In the genomic region with DNA sequence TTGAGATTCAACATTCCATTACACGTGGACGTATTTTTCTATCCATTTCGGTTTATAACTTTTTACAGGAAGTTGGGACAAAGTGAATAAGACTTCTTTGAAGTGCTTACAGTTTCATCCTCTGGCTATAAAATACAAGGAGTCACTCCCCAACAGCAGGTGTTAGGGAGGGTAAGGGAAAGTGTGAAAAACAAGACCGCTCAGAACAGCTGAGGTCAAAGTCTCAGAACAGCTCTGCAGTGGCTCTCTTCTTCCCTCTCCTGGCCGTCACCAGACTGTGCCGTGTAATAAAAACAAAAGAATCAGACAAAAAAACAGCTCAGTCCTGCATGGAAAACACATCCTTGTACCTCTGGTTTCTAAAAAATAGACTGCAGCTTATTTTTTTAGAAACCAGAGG, we compare ENCODE assay signal across 9 mouse cellular contexts. TPM values are rescaled to one million over a fixed set of nuclear protein-coding genes. Genes with fewer than 3 reads are reported as not detected.
DNase-seq lines count a peak whose midpoint lies in the region; ATAC-seq and TF ChIP-seq lines count a peak whose summit lies in the region.
"Had no signal": no experiment of that assay in that cellular context is flagged by ENCODE, and none has a peak within 500 bp of the region (broad histone marks: within the 10 kb centered on the region; RNA-seq: fewer than 3 reads in every experiment).

No protein-coding gene starts in this region.

- no peak overlapping the region for H3K4me3 ChIP-seq in forebrain, postnatal 0 days (ENCODE audit: low read depth, low read length)
- no peak overlapping the region for H3K4me3 ChIP-seq in forebrain, embryonic 10.5 days
- no peak overlapping the region for H3K4me3 ChIP-seq in midbrain, embryonic 14.5 days (replicated peaks; ENCODE audit: low read depth, low read length)
- no peak overlapping the region for H3K4me3 ChIP-seq in midbrain, embryonic 16.5 days (ENCODE audit: low read depth, low read length)
- no peak overlapping the region for H3K4me3 ChIP-seq in intestine, postnatal 0 days (ENCODE audit: low read depth, low read length)
- no peak overlapping the region for H3K4me3 ChIP-seq in stomach, embryonic 15.5 days (replicated peaks)
- H3K4me3 ChIP-seq: megakaryocyte, embryonic 14.5 days had no signal

- H3K4me1 ChIP-seq in forebrain, postnatal 0 days (ENCODE audit: insufficient read depth) = no peaks in the 10 kb centered on the region
- 0 out of 2 replicates have a peak, but pooled peaks cover 2% of the 10 kb centered on the region for H3K4me1 ChIP-seq in forebrain, embryonic 10.5 days
- H3K4me1 ChIP-seq in midbrain, embryonic 14.5 days (ENCODE audit: control insufficient read depth, insufficient read depth, low read length) = no peaks in the 10 kb centered on the region
- no peaks in the 10 kb centered on the region for H3K4me1 ChIP-seq in midbrain, embryonic 16.5 days (ENCODE audit: control insufficient read depth, insufficient read depth, low read length)
- no peaks in the 10 kb centered on the region for H3K4me1 ChIP-seq in intestine, postnatal 0 days (replicated peaks; ENCODE audit: control insufficient read depth, insufficient read depth, low read length)
- no peaks in the 10 kb centered on the region for H3K4me1 ChIP-seq in stomach, embryonic 15.5 days
- H3K4me1 ChIP-seq: megakaryocyte, embryonic 14.5 days had no signal

- peak; percentile 43 for ATAC-seq in forebrain, postnatal 0 days
- ATAC-seq in midbrain, embryonic 14.5 days (ENCODE audit: low FRiP score, low TSS enrichment) = no peak
- ATAC-seq in midbrain, embryonic 16.5 days = no peak
- peak; percentile 97 for ATAC-seq in intestine, postnatal 0 days
- ATAC-seq in stomach, embryonic 15.5 days (ENCODE audit: insufficient read depth, low FRiP score, low read depth) = peak; percentile 87
- no peak for ATAC-seq in inflammation-experienced regulatory T-cells, adult 6 months

- no peak for DNase-seq in forebrain, postnatal 0 days
- DNase-seq in forebrain, embryonic 10.5 days (ENCODE audit: extremely low spot score, low spot score) = no peak
- peak; percentile 25 for DNase-seq in midbrain, embryonic 14.5 days
- DNase-seq in cerebellum, adult 8-10 months = no peak

- no peak overlapping the region for H3K4me2 ChIP-seq in forebrain, postnatal 0 days (ENCODE audit: low read depth)
- no peak overlapping the region for H3K4me2 ChIP-seq in midbrain, embryonic 14.5 days (ENCODE audit: low read length)
- no peak overlapping the region for H3K4me2 ChIP-seq in midbrain, embryonic 16.5 days (ENCODE audit: low read length)
- peak overlapping the region; percentile 50; the same call in 1 of the 2 replicates for H3K4me2 ChIP-seq in intestine, postnatal 0 days (replicated peaks; ENCODE audit: low read depth)
- H3K4me2 ChIP-seq in stomach, embryonic 15.5 days = no peak overlapping the region

- no peaks in the 10 kb centered on the region for H3K9me3 ChIP-seq in forebrain, postnatal 0 days (ENCODE audit: low read length)
- no peaks in the 10 kb centered on the region for H3K9me3 ChIP-seq in forebrain, embryonic 10.5 days
- no peaks in the 10 kb centered on the region for H3K9me3 ChIP-seq in midbrain, embryonic 14.5 days (ENCODE audit: control insufficient read depth, low read length)
- H3K9me3 ChIP-seq in midbrain, embryonic 16.5 days (replicated peaks; ENCODE audit: control insufficient read depth, low read length, poor library complexity, severe bottlenecking) = no peaks in the 10 kb centered on the region
- no peaks in the 10 kb centered on the region for H3K9me3 ChIP-seq in intestine, postnatal 0 days (ENCODE audit: control insufficient read depth)
- no peaks in the 10 kb centered on the region for H3K9me3 ChIP-seq in stomach, embryonic 15.5 days
- H3K9me3 ChIP-seq: megakaryocyte, embryonic 14.5 days had no signal

- WGBS in forebrain, postnatal 0 days = 54% methylated on average over 6 of the region's 6 CpGs
- WGBS in forebrain, embryonic 10.5 days = 58% methylated on average over 6 of the region's 6 CpGs
- 58% methylated on average over 6 of the region's 6 CpGs for WGBS in midbrain, embryonic 14.5 days
- WGBS in midbrain, embryonic 16.5 days = 48% methylated on average over 6 of the region's 6 CpGs
- WGBS in intestine, postnatal 0 days = 18% methylated on average over 6 of the region's 6 CpGs
- 32% methylated on average over 6 of the region's 6 CpGs for WGBS in stomach, embryonic 15.5 days

- no peaks in the 10 kb centered on the region for H3K36me3 ChIP-seq in forebrain, postnatal 0 days (ENCODE audit: insufficient read depth)
- H3K36me3 ChIP-seq in forebrain, embryonic 10.5 days (replicated peaks) = no peaks in the 10 kb centered on the region
- H3K36me3 ChIP-seq in midbrain, embryonic 14.5 days (ENCODE audit: control insufficient read depth, insufficient read depth, low read length) = no peaks in the 10 kb centered on the region
- no peaks in the 10 kb centered on the region for H3K36me3 ChIP-seq in midbrain, embryonic 16.5 days (ENCODE audit: control insufficient read depth, insufficient read depth, low read length)
- no peaks in the 10 kb centered on the region for H3K36me3 ChIP-seq in intestine, postnatal 0 days (ENCODE audit: control insufficient read depth, insufficient read depth)
- H3K36me3 ChIP-seq in stomach, embryonic 15.5 days = no peaks in the 10 kb centered on the region

- H3K27me3 ChIP-seq in forebrain, postnatal 0 days (ENCODE audit: insufficient read depth, low read length) = no peaks in the 10 kb centered on the region
- no peaks in the 10 kb centered on the region for H3K27me3 ChIP-seq in forebrain, embryonic 10.5 days (ENCODE audit: poor library complexity, severe bottlenecking)
- no peaks in the 10 kb centered on the region for H3K27me3 ChIP-seq in midbrain, embryonic 14.5 days (ENCODE audit: control insufficient read depth, insufficient read depth, low read length)
- no peaks in the 10 kb centered on the region for H3K27me3 ChIP-seq in midbrain, embryonic 16.5 days (ENCODE audit: control insufficient read depth, insufficient read depth, low read depth, low read length)
- H3K27me3 ChIP-seq in intestine, postnatal 0 days (replicated peaks; ENCODE audit: control insufficient read depth, insufficient read depth, low read length) = no peaks in the 10 kb centered on the region
- no peaks in the 10 kb centered on the region for H3K27me3 ChIP-seq in stomach, embryonic 15.5 days (replicated peaks)
- H3K27me3 ChIP-seq: megakaryocyte, embryonic 14.5 days had no signal

- H3K27ac ChIP-seq in forebrain, postnatal 0 days (ENCODE audit: low read depth, low read length) = no peak overlapping the region
- H3K27ac ChIP-seq in forebrain, embryonic 10.5 days = no peak overlapping the region
- no peak overlapping the region for H3K27ac ChIP-seq in midbrain, embryonic 14.5 days (replicated peaks; ENCODE audit: low read depth, low read length)
- no peak overlapping the region for H3K27ac ChIP-seq in midbrain, embryonic 16.5 days (ENCODE audit: low read length)
- H3K27ac ChIP-seq in intestine, postnatal 0 days (ENCODE audit: low read depth, low read length) = no peak overlapping the region
- no peak overlapping the region for H3K27ac ChIP-seq in stomach, embryonic 15.5 days

- peak; percentile 48 for TF ChIP-seq CTCF in forebrain, postnatal 0 days (IDR thresholded peaks at IDR 0.05; ENCODE audit: low read depth)
- peak; percentile 90 for TF ChIP-seq CTCF in intestine, postnatal 0 days (IDR thresholded peaks at IDR 0.05; ENCODE audit: low read depth)

- H3K9ac ChIP-seq in forebrain, postnatal 0 days = no peak overlapping the region
- H3K9ac ChIP-seq in midbrain, embryonic 14.5 days (replicated peaks; ENCODE audit: low read length) = no peak overlapping the region
- H3K9ac ChIP-seq in midbrain, embryonic 16.5 days (ENCODE audit: low read depth, low read length) = no peak overlapping the region
- H3K9ac ChIP-seq in intestine, postnatal 0 days (ENCODE audit: low read depth, low read length) = no peak overlapping the region
- H3K9ac ChIP-seq in stomach, embryonic 15.5 days = no peak overlapping the region

RNA-seq across cellular contexts. Expression of a gene that starts 4.3 kb away (rescaled TPM):
- total RNA-seq in forebrain, postnatal 0 days (2014; rRNA removed) = 3.0 TPM in 1 of 2 replicates, not detected in the other
- 0.33 and 0.38 TPM in 2 replicates for polyA plus RNA-seq in forebrain, postnatal 0 days (2015; fragmentation: Nextera tagmentation; extraction: Ambion mirVana)
- polyA plus RNA-seq in forebrain, embryonic 10.5 days (2016; fragmentation: Nextera tagmentation; extraction: Ambion mirVana) = 0.14 and 0.43 TPM in 2 replicates
- 0.30 TPM in 1 of 2 replicates, not detected in the other for polyA plus RNA-seq in midbrain, embryonic 14.5 days (2014; fragmentation: Nextera tagmentation; extraction: Ambion mirVana)
- 0.63 and 1.0 TPM in 2 replicates for polyA plus RNA-seq in midbrain, embryonic 16.5 days (2015; fragmentation: Nextera tagmentation; extraction: Ambion mirVana)
- 8.7 and 10.3 TPM in 2 replicates for polyA plus RNA-seq in intestine, postnatal 0 days (2015; fragmentation: Nextera tagmentation; extraction: Ambion mirVana)
- 13.4 and 26.5 TPM in 2 replicates for polyA plus RNA-seq in stomach, embryonic 15.5 days (2015; fragmentation: Nextera tagmentation; extraction: Ambion mirVana)
- polyA plus RNA-seq in inflammation-experienced regulatory T-cells, adult 6 months (2017; shearing (Covaris generic)) = not detected

Comparison
In these comparisons a context has a peak if more than half of its experiments do, and no peak if none do; other contexts are left out.
1. ATAC-seq: peak in forebrain, postnatal 0 days (single experiment), intestine, postnatal 0 days (single experiment) and stomach, embryonic 15.5 days (single experiment); none in midbrain, embryonic 14.5 days (single experiment), midbrain, embryonic 16.5 days (single experiment) and inflammation-experienced regulatory T-cells, adult 6 months (single experiment).